In genomic region chr4:116849901-116850300, GRCm38 (mm10) we compare ENCODE assay signal across 25 mouse cellular contexts. TPM values are rescaled to one million over a fixed set of nuclear protein-coding genes. Genes with fewer than 3 reads are reported as not detected.
DNase-seq lines count a peak whose midpoint lies in the region; ATAC-seq and TF ChIP-seq lines count a peak whose summit lies in the region.
"Had no signal": no experiment of that assay in that cellular context is flagged by ENCODE, and none has a peak within 500 bp of the region (broad histone marks: within the 10 kb centered on the region; RNA-seq: fewer than 3 reads in every experiment).

No protein-coding gene starts in this region.

- H3K79me2 ChIP-seq in CH12.LX (replicated peaks; ENCODE audit: control insufficient read depth, extremely low read depth, insufficient read depth, poor library complexity, severe bottlenecking), result no peaks in the 10 kb centered on the region

- dilution Hi-C loops in CH12.LX (cut with MboI; ENCODE audit: extremely low pct_ligation_motif_present, extremely low pct_unique_long_range_greater_than_20kb, low sequenced_read_pairs), result no loop called here

- H3K4me2 ChIP-seq in hindbrain, postnatal 0 days (ENCODE audit: low read depth, low read length), result no peak overlapping the region
- no peak overlapping the region for H3K4me2 ChIP-seq in hindbrain, embryonic 14.5 days (replicated peaks)
- H3K4me2 ChIP-seq in midbrain, postnatal 0 days (ENCODE audit: low read depth, low read length, poor library complexity, severe bottlenecking), result no peak overlapping the region
- no peak overlapping the region for H3K4me2 ChIP-seq in CH12.LX (ENCODE audit: insufficient read depth, low read depth, poor library complexity, severe bottlenecking)
- H3K4me2 ChIP-seq: embryonic facial prominence, embryonic 12.5 days; embryonic facial prominence, embryonic 15.5 days; forebrain, embryonic 12.5 days had no signal

- TF ChIP-seq RAD21 in CH12.LX (IDR thresholded peaks at IDR 0.05; ENCODE audit: low read depth, low read length), result no peak

- no peaks in the 10 kb centered on the region for H3K36me3 ChIP-seq in hindbrain, postnatal 0 days (ENCODE audit: insufficient read depth, low read length)
- H3K36me3 ChIP-seq in hindbrain, embryonic 14.5 days (replicated peaks; ENCODE audit: control insufficient read depth, insufficient read depth), result no peaks in the 10 kb centered on the region
- no peaks in the 10 kb centered on the region for H3K36me3 ChIP-seq in midbrain, postnatal 0 days (ENCODE audit: insufficient read depth, low read length)
- H3K36me3 ChIP-seq in midbrain, embryonic 10.5 days, result no peaks in the 10 kb centered on the region
- no peaks in the 10 kb centered on the region for H3K36me3 ChIP-seq in CH12.LX (replicated peaks in 1 of 2; ENCODE audit: control insufficient read depth in 1 of 2, insufficient read depth in 1 of 2, low read length in 1 of 2)
- H3K36me3 ChIP-seq: embryonic facial prominence, embryonic 12.5 days; embryonic facial prominence, embryonic 15.5 days; forebrain, embryonic 10.5 days; forebrain, embryonic 12.5 days; G1E had no signal

- H3K9me3 ChIP-seq in hindbrain, postnatal 0 days (ENCODE audit: low read length), result no peaks in the 10 kb centered on the region
- no peaks in the 10 kb centered on the region for H3K9me3 ChIP-seq in hindbrain, embryonic 14.5 days (ENCODE audit: control insufficient read depth, low read length)
- H3K9me3 ChIP-seq in midbrain, postnatal 0 days (ENCODE audit: low read length), result no peaks in the 10 kb centered on the region
- no peaks in the 10 kb centered on the region for H3K9me3 ChIP-seq in midbrain, embryonic 10.5 days (replicated peaks)
- H3K9me3 ChIP-seq in CH12.LX (replicated peaks; ENCODE audit: low read length), result no peaks in the 10 kb centered on the region
- H3K9me3 ChIP-seq: embryonic facial prominence, embryonic 12.5 days; embryonic facial prominence, embryonic 15.5 days; forebrain, embryonic 10.5 days; forebrain, embryonic 12.5 days; G1E had no signal

- no peak for TF ChIP-seq EP300 in CH12.LX (IDR thresholded peaks at IDR 0.05; ENCODE audit: low read length)

- TF ChIP-seq CTCF in hindbrain, postnatal 0 days (IDR thresholded peaks at IDR 0.05; ENCODE audit: low read depth), result no peak
- TF ChIP-seq CTCF in midbrain, postnatal 0 days (IDR thresholded peaks at IDR 0.05), result no peak
- no peak for TF ChIP-seq CTCF in CH12.LX (conservative IDR thresholded peaks at IDR 0.05 in 1 of 2, IDR thresholded peaks at IDR 0.05 in 1 of 2; ENCODE audit: low read depth in 2 of 2, low read length in 2 of 2)

- in situ Hi-C loops in CH12.LX (cut with MboI; ENCODE audit: low pct_ligation_motif_present, low pct_unique_long_range_greater_than_20kb, low sequenced_read_pairs), result no loop called here

- H3K9ac ChIP-seq in hindbrain, postnatal 0 days (replicated peaks; ENCODE audit: low read length), result no peak overlapping the region
- H3K9ac ChIP-seq in hindbrain, embryonic 14.5 days, result no peak overlapping the region
- no peak overlapping the region for H3K9ac ChIP-seq in midbrain, postnatal 0 days (replicated peaks; ENCODE audit: low read length, poor library complexity, severe bottlenecking)
- H3K9ac ChIP-seq in CH12.LX (ENCODE audit: insufficient read depth, low read depth), result no peak overlapping the region
- H3K9ac ChIP-seq: embryonic facial prominence, embryonic 12.5 days; embryonic facial prominence, embryonic 15.5 days; forebrain, embryonic 12.5 days had no signal

- H3K27ac ChIP-seq in hindbrain, postnatal 0 days, result no peak overlapping the region
- H3K27ac ChIP-seq in hindbrain, embryonic 14.5 days, result no peak overlapping the region
- H3K27ac ChIP-seq in midbrain, postnatal 0 days (ENCODE audit: low read depth, low read length), result no peak overlapping the region
- H3K27ac ChIP-seq in midbrain, embryonic 10.5 days (replicated peaks), result no peak overlapping the region
- no peak overlapping the region for H3K27ac ChIP-seq in CH12.LX (ENCODE audit: insufficient read depth, low read depth)
- H3K27ac ChIP-seq: embryonic facial prominence, embryonic 12.5 days; embryonic facial prominence, embryonic 15.5 days; forebrain, embryonic 10.5 days; forebrain, embryonic 12.5 days had no signal

- H3K27me3 ChIP-seq in hindbrain, postnatal 0 days (ENCODE audit: insufficient read depth, low read length), result no peaks in the 10 kb centered on the region
- H3K27me3 ChIP-seq in hindbrain, embryonic 14.5 days (ENCODE audit: control insufficient read depth, insufficient read depth, low read length), result no peaks in the 10 kb centered on the region
- H3K27me3 ChIP-seq in midbrain, postnatal 0 days (ENCODE audit: insufficient read depth, low read length), result no peaks in the 10 kb centered on the region
- H3K27me3 ChIP-seq in midbrain, embryonic 10.5 days (ENCODE audit: low read depth, poor library complexity, severe bottlenecking), result no peaks in the 10 kb centered on the region
- H3K27me3 ChIP-seq in CH12.LX (replicated peaks), result peaks cover 2% of the 10 kb centered on the region
- H3K27me3 ChIP-seq: embryonic facial prominence, embryonic 12.5 days; embryonic facial prominence, embryonic 15.5 days; forebrain, embryonic 12.5 days had no signal

- no peaks in the 10 kb centered on the region; the same call in 1 of the 2 replicates for H3K4me1 ChIP-seq in hindbrain, postnatal 0 days (ENCODE audit: insufficient read depth, low read length)
- no peaks in the 10 kb centered on the region for H3K4me1 ChIP-seq in hindbrain, embryonic 14.5 days (replicated peaks; ENCODE audit: control insufficient read depth, insufficient read depth, low read length)
- no peaks in the 10 kb centered on the region for H3K4me1 ChIP-seq in midbrain, postnatal 0 days (ENCODE audit: insufficient read depth, low read length)
- H3K4me1 ChIP-seq in midbrain, embryonic 10.5 days, result peaks cover 17% of the 10 kb centered on the region
- peaks cover 0 to 5% of the 10 kb centered on the region in 2 experiments; a peak in 1 of 4 replicates for H3K4me1 ChIP-seq in CH12.LX (ENCODE audit: control insufficient read depth in 1 of 2, insufficient read depth in 2 of 2)
- H3K4me1 ChIP-seq: embryonic facial prominence, embryonic 12.5 days; embryonic facial prominence, embryonic 15.5 days had no signal

- WGBS in hindbrain, postnatal 0 days, result 55% methylated on average over 3 of the region's 3 CpGs
- 74% methylated on average over 3 of the region's 3 CpGs for WGBS in hindbrain, embryonic 14.5 days
- 65% methylated on average over 3 of the region's 3 CpGs for WGBS in midbrain, postnatal 0 days
- WGBS in midbrain, embryonic 10.5 days, result 89% methylated on average over 3 of the region's 3 CpGs

- no peak overlapping the region for H3K4me3 ChIP-seq in hindbrain, postnatal 0 days (ENCODE audit: low read length)
- H3K4me3 ChIP-seq in hindbrain, embryonic 14.5 days (replicated peaks; ENCODE audit: low read length), result no peak overlapping the region
- H3K4me3 ChIP-seq in midbrain, postnatal 0 days (ENCODE audit: low read depth, low read length), result no peak overlapping the region
- no peak overlapping the region for H3K4me3 ChIP-seq in midbrain, embryonic 10.5 days
- no peak overlapping the region for H3K4me3 ChIP-seq in CH12.LX (replicated peaks in 1 of 3; ENCODE audit: low read depth in 2 of 3, low read length in 2 of 3, poor library complexity in 1 of 3)
- H3K4me3 ChIP-seq: embryonic facial prominence, embryonic 12.5 days; embryonic facial prominence, embryonic 15.5 days; erythroblast, embryonic 14.5 days; forebrain, embryonic 10.5 days; forebrain, embryonic 12.5 days had no signal

- DNase-seq in hindbrain, postnatal 0 days (ENCODE audit: low spot score), result peak; percentile 57
- DNase-seq in hindbrain, embryonic 14.5 days (ENCODE audit: low spot score), result no peak
- DNase-seq in midbrain, postnatal 0 days (ENCODE audit: low spot score), result peak; percentile 54
- DNase-seq in midbrain, embryonic 10.5 days (ENCODE audit: low spot score), result no peak
- DNase-seq in CH12.LX (ENCODE audit: extremely low read depth), result peak; percentile 1
- peak; percentile 14 for DNase-seq in Muller cell, postnatal 12 days (ENCODE audit: inconsistent ontology term)
- DNase-seq in right cerebral cortex, postnatal 14 days, result no peak
- DNase-seq: adrenal gland, adult 2 months; adrenal gland, postnatal 10 days; adrenal gland, postnatal 25 days; cerebellum, adult 11 months; cerebellum, adult 18-20 months; cerebellum, adult 8-10 months; cerebellum, adult 9-11 months; cerebellum, postnatal 14 days; cerebellum, postnatal 36 days; embryo, embryonic 11 days had no signal

- no peak for ATAC-seq in hindbrain, postnatal 0 days
- ATAC-seq in hindbrain, embryonic 14.5 days (ENCODE audit: low FRiP score), result no peak
- no peak for ATAC-seq in midbrain, postnatal 0 days (ENCODE audit: low FRiP score)
- ATAC-seq: forebrain, embryonic 14.5 days; forebrain, embryonic 16.5 days had no signal

- no peak for TF ChIP-seq POLR2A in CH12.LX (IDR thresholded peaks at IDR 0.05; ENCODE audit: low read depth, low read length)

RNA-seq across cellular contexts. Expression of gene Zswim5, which starts 27.3 kb away (rescaled TPM):
- 21.3 and 25.8 TPM in 2 replicates for total RNA-seq in hindbrain, postnatal 0 days (2014; rRNA removed)
- polyA plus RNA-seq in hindbrain, postnatal 0 days (2015; fragmentation: Nextera tagmentation; extraction: Ambion mirVana), result 2.3 and 2.4 TPM in 2 replicates
- polyA plus RNA-seq in hindbrain, embryonic 14.5 days (2014; fragmentation: Nextera tagmentation; extraction: Ambion mirVana), result 5.9 and 6.0 TPM in 2 replicates
- 20.1 and 23.0 TPM in 2 replicates for total RNA-seq in midbrain, postnatal 0 days (2014; rRNA removed)
- 2.2 and 2.4 TPM in 2 replicates for polyA plus RNA-seq in midbrain, postnatal 0 days (2015; fragmentation: Nextera tagmentation; extraction: Ambion mirVana)
- polyA plus RNA-seq in midbrain, embryonic 10.5 days (2016; fragmentation: Nextera tagmentation; extraction: Ambion mirVana), result 5.7 and 7.4 TPM in 2 replicates
- total RNA-seq in CH12.LX (2012; rRNA removed), result 0.92 and 1.1 TPM in 2 replicates
- total RNA-seq in CH12.LX (2014; rRNA removed), result 1.0 and 1.2 TPM in 2 replicates
- polyA plus RNA-seq in CH12.LX (2012; ENCODE audit: insufficient read length, low read depth), result 0.98 and 1.2 TPM in 2 replicates
- polyA plus RNA-seq: erythroblast, embryonic 14.5 days; G1E had no signal

RNA-seq across cellular contexts. Expression of gene Hpdl, which starts 28.4 kb away (rescaled TPM):
- total RNA-seq in hindbrain, postnatal 0 days (2014; rRNA removed), result 4.1 and 4.9 TPM in 2 replicates
- 1.6 and 2.0 TPM in 2 replicates for polyA plus RNA-seq in hindbrain, postnatal 0 days (2015; fragmentation: Nextera tagmentation; extraction: Ambion mirVana)
- polyA plus RNA-seq in hindbrain, embryonic 14.5 days (2014; fragmentation: Nextera tagmentation; extraction: Ambion mirVana), result 1.8 and 1.9 TPM in 2 replicates
- 0.55 and 0.71 TPM in 2 replicates for total RNA-seq in midbrain, postnatal 0 days (2014; rRNA removed)
- polyA plus RNA-seq in midbrain, postnatal 0 days (2015; fragmentation: Nextera tagmentation; extraction: Ambion mirVana), result 0.74 and 1.1 TPM in 2 replicates
- polyA plus RNA-seq in midbrain, embryonic 10.5 days (2016; fragmentation: Nextera tagmentation; extraction: Ambion mirVana), result 1.0 and 1.2 TPM in 2 replicates
- total RNA-seq in CH12.LX (2012; rRNA removed) (1.2 and 1.6 TPM in 2 replicates), CH12.LX (2014; rRNA removed) (0.20 and 0.31 TPM in 2 replicates)
- polyA plus RNA-seq in CH12.LX (2012; ENCODE audit: insufficient read length, low read depth), result 0.59 and 0.67 TPM in 2 replicates
- total RNA-seq: G1E had no signal
- polyA plus RNA-seq: erythroblast, embryonic 14.5 days; G1E had no signal

RNA-seq across cellular contexts. Expression of gene Mutyh, which starts 42.4 kb away (rescaled TPM):
- total RNA-seq in hindbrain, postnatal 0 days (2014; rRNA removed), result 4.8 and 12.5 TPM in 2 replicates
- polyA plus RNA-seq in hindbrain, postnatal 0 days (2015; fragmentation: Nextera tagmentation; extraction: Ambion mirVana), result 5.6 and 6.6 TPM in 2 replicates
- polyA plus RNA-seq in hindbrain, embryonic 14.5 days (2014; fragmentation: Nextera tagmentation; extraction: Ambion mirVana), result 5.5 and 6.4 TPM in 2 replicates
- 5.1 and 5.6 TPM in 2 replicates for total RNA-seq in midbrain, postnatal 0 days (2014; rRNA removed)
- polyA plus RNA-seq in midbrain, postnatal 0 days (2015; fragmentation: Nextera tagmentation; extraction: Ambion mirVana), result 3.0 and 4.5 TPM in 2 replicates
- polyA plus RNA-seq in midbrain, embryonic 10.5 days (2016; fragmentation: Nextera tagmentation; extraction: Ambion mirVana), result 27.1 and 27.3 TPM in 2 replicates
- total RNA-seq in CH12.LX (2012; rRNA removed) (11.2 and 12.1 TPM in 2 replicates), CH12.LX (2014; rRNA removed) (12.5 and 15.7 TPM in 2 replicates)
- 10.5 and 13.1 TPM in 2 replicates for polyA plus RNA-seq in CH12.LX (2012; ENCODE audit: insufficient read length, low read depth)
- polyA plus RNA-seq: erythroblast, embryonic 14.5 days had no signal

RNA-seq across cellular contexts. Expression of gene Toe1, which starts 42.5 kb away (rescaled TPM):
- 40.0 and 43.2 TPM in 2 replicates for total RNA-seq in hindbrain, postnatal 0 days (2014; rRNA removed)
- polyA plus RNA-seq in hindbrain, postnatal 0 days (2015; fragmentation: Nextera tagmentation; extraction: Ambion mirVana), result 21.4 and 22.7 TPM in 2 replicates
- polyA plus RNA-seq in hindbrain, embryonic 14.5 days (2014; fragmentation: Nextera tagmentation; extraction: Ambion mirVana), result 25.3 and 27.1 TPM in 2 replicates
- total RNA-seq in midbrain, postnatal 0 days (2014; rRNA removed), result 38.9 and 42.9 TPM in 2 replicates
- polyA plus RNA-seq in midbrain, postnatal 0 days (2015; fragmentation: Nextera tagmentation; extraction: Ambion mirVana), result 22.5 and 26.2 TPM in 2 replicates
- 38.8 and 40.9 TPM in 2 replicates for polyA plus RNA-seq in midbrain, embryonic 10.5 days (2016; fragmentation: Nextera tagmentation; extraction: Ambion mirVana)
- total RNA-seq in CH12.LX (2012; rRNA removed) (31.3 and 39.0 TPM in 2 replicates), CH12.LX (2014; rRNA removed) (45.2 and 47.8 TPM in 2 replicates)
- polyA plus RNA-seq in CH12.LX (2012; ENCODE audit: insufficient read length, low read depth), result 37.0 and 40.3 TPM in 2 replicates

Comparison
In these comparisons a context has a peak if more than half of its experiments do, and no peak if none do; other contexts are left out.
1. DNase-seq: peak in hindbrain, postnatal 0 days (single experiment), midbrain, postnatal 0 days (single experiment), CH12.LX (single experiment) and Muller cell, postnatal 12 days (single experiment); none in hindbrain, embryonic 14.5 days (single experiment), midbrain, embryonic 10.5 days (single experiment) and right cerebral cortex, postnatal 14 days (single experiment).